Mouse (Mus musculus): ENCODE results near the gene Xk.
"Not testable (repeated sequence)": the region's sequence is repeated elsewhere in the genome, so short reads cannot be mapped to it uniquely, and the experiment has no call there.

Xk gene

DNA sequence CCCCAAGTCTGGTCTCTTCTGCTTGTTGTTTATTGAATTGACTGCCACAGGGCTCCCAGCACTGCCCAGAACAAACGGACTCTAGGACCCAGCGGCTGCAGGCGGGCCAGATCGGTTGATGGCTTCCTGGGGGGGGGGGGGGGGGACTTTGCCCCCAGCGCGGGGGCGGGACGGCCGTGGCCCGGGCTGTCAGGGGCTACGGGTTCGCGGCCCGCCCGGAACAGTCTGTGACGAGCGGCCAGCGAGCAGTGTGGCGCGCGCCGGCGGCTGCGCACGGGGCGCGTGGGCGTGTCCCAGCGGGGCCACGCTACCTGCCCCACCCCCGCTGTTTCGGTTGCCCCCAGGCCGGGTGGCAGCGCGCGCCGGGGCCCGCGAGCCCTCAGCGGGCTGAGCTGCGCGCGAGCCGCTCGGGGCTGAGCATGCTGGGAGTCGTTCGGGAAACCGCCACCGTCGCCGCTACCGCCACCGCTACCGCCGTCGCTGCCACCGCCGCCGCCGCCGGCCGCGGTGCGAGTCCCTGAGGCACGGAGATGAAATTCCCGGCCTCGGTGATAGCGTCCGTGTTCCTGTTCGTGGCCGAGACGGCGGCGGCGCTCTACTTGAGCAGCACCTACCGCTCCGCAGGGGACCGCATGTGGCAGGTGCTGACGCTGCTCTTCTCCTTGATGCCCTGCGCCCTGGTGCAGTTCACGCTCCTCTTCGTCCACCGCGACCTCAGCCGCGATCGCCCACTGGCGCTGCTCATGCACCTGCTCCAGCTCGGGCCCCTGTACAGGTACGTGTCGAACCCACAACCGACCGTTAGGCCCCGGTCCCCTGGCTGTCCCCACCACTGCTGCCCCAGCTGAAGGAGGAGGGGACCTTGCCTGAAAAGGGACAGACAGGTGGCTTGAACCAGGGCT, at the start of gene Xk:
Gene Xk (plus strand): TSS at position 297 of the 902 bp plus-strand sequence.
- DNase-seq: peak; percentile 75 to 79

DNA sequence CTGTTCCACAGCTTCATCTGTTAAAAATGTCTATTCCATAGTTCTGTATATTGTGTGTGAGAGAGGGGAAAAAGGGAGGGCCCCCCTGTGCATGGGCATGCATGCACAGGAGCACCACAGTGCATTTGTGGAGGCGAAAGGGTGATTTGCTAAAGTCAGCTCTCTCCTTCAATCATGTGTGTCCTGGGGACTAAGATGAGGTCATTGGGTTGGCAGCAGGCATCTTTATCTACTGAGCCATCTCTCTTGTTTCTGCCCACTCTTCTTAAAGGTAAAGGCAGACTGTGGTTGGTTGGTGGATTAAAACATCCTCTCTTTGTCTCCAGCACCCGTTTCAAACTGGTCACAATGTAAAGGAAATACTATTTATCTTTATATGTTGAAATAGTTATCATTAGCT, 45.5 kb upstream of the Xk start:
- peak; percentile 35 to 65 for DNase-seq

DNA sequence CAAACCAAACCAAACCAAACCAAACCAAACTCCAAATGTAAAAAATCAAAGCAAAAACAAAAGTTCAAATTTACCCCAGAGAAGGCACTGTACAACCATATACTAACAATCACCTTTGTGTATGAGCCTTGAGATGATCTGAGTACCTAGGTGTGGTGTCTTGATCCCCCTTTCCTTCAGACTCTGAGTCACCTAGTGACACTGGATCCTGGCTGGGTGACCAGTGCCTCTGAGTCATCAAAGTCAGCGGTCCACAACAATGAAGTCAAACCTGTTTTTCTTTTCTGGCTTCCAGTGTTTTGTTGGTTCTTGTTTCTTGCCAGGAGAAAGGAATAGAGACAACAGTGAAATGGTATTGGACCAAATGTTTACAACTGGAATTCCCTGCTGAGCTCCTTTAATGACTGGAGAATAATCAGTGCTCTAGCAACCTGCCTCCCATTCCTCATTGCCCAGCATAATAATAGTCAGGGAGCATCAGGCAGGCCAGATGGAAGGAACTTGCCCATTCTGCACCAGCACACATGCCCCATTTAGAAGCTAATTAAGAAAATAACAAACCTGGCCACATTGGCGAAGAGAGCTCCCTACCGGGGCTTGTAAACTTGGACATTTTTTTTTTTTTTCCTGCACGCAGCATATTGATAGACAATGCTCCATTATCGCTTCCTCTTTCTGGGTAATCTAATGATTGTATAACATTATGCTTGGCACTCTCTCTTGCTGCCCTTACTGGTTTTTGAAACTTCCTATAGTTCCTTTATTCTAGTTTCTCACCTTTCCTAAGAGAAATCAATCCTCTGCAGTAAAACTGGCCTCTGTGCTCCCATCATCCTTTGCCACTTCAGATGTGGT, 31.6 kb upstream of the Xk start:
- DNase-seq: peak; percentile 62 to 68

DNA sequence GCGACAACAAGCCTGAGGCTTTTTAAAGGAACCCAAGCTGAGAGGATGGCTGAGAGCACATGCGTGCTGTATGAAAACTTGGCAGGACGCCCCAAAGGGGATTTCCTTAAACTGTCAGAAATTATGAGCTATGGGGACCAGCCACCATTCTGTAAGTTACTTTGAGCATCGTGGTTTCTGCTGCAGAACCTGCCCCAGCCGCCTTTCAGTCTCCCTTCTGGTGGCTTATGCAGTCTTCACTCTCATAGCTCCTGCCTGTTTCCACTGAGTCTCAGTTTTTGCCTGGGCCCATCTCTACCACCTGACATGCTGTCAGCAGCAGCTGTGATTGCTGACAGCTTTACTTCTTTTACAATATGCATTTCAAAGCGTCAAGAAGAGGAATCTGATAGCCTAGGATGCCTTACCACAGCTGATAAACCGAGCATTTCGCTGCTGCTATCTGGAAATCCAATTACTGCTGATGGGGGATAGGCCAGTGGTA, 29.1 kb upstream of the Xk start:
- DNase-seq: peak; percentile 24 to 44

DNA sequence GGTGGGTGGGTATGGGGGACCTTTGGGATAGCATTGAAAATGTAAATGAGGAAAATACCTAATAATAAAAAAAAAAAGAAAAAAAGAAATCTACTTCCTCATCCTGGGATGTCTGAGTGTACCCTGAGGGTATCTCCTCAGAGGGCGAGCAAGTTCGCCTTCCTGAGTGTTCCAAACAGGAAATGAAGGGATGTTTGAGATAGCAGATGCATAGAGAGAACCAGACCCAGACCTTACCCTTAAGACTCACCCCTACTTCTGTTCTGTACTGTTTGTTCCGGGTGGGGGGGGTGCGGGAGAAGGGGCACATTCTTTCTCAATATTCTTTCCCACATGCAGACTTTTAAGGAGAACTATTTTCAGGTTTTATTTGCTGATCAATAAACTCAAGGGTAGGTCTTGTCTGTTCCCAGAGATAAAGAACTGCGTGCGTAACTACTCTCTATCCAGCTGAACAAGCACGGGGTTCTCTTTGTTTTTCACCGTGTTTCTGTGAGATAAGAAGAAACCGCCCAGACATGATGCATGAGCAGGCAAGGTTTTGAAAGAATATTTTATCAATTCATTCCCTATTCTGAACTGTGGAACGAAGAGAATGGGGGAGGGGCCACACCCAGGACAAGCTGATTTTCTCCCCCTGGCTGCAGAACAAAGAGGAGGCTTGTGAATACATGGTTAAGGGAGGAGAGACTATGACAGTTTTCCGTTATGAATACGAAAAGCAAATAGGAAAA, 27.8 kb upstream of the Xk start:
- no peak for DNase-seq

DNA sequence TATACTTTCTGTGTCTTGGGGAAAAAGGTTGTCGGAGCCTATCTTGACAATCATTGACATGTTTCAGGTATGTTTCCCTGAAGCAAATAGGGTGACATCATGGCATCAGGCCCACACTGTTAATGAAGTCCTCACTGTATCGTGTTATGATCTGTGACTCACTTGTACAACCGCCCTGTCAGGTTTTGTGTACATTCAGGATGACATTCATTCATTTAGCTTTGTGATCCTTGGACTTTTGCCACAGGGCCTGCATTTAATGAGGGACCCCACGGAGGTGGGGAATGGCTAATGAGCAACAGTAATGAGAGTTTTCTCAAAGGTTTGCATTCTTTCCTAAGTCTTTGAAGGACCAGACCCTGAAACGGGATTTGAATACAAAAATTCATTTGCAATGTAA, 23.6 kb upstream of the Xk start:
- DNase-seq: no peak

DNA sequence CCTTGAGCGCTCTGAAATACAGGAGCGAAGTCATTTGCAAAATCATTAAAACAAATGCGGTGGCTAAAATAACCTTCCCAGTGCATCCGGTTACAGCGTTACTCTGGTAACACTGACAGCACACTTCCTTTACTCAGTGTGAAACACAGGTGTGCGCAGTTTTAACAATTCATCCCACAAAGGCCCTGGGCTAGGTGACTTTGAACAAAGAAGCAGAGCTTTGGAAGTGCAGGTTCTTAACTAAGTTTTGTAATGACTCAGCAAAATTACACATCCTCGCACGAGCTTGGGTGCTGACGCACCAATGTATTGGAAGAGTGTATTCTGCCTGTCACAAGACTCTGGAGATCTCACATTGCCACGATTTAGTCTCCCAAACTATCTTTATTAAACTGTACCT, 18.6 kb upstream of the Xk start:
- DNase-seq: no peak

DNA sequence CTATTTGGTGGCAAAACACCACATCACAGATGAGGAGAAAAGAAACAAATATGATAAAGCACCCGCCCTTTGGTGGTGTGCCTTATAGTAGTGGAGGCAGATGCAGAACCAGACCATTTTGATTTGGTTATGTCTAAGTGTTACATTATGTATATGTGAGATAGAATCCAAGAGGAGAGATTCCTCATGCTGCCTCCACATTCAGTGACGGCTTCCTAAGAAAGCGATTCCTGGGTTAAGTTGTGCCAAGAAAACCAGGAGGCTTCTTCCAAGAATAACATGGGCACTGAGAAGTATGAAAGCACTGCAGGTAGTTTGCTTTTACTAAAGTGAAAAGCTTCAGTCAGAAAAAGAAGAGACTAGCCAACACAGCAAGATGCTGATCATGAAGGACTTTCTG, 17.7 kb upstream of the Xk start:
- no peak for DNase-seq

DNA sequence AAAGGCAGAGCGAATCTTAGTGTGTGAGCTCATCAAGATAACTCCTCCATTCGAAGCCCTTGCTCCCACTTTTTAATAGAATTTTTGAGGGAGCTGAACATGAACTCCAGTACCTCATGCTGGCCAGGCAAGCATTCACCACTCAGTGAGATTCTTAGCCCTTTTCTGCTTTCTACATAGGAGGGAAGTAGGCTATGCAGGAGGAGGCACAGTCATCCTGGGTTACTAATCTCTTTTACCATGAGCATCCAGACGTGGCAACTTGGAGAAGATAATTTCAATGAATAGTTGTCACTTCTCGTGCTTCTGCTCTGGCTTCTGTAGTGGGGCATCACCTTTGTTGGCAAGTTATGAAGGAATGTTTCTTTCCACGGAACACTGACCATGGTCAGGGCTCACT, 15.8 kb upstream of the Xk start, which contains the start of gene Gm14862:
Gene Gm14862 (minus strand): TSS at position 134 of the 400 bp plus-strand sequence.
- no peak for DNase-seq

DNA sequence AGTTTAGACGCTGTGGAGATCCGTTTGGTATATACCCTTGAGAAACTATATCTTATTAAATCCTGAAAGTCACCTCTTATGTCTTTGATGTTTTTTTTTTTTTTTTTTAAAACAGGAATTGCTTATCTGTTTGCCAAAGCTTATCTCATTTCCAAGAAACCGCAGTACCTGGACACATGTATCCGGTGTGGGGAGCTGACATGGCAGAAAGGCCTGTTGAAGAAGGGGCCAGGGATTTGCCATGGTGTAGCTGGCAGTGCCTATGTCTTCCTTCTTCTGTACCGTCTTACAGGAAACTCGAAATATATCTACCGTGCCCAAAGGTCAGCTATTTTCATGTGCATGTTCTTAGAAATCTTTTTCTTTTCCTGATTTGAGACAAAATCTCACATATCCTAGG, 14.7 kb upstream of the Xk start:
- DNase-seq: no peak

DNA sequence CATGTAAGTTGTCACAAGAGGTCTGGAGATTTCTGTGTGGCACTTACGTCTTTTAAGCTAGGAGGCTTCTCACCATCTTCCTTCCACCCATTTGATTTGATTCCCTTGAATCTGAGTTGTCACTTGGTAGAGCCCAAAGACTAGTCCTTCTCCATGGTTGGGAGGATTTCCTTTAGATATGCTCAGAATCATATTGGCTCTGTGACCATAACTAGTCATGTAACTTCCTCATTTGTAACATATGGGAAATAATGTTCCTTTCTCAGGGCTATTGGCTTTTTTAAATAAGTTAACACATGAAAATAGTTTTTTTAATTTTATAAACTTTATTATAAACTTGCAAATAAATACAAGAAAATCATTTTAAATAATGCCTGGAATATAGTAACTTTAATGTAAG, 13.3 kb upstream of the Xk start:
- no peak for DNase-seq

DNA sequence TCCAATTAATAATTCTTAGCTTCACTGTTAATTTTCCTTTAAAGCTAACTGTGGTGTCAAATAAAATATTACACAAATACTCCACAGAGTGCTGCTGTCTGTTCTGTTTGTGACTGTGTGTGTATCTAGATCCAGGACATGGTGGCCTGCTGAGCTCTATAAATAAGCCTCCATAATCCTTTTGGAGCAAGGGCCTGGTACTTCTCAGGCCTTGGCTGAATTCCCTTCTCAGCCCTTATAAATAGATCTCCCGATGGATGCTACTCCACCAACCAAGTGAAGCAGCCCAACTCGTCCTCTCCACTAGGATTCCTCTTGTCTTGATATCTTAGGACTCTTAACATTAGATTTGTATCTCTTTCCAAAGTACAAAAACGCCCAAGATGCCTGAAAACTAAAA, 1.4 kb upstream of the Xk start:
- peak; percentile 60 to 69 for DNase-seq

DNA sequence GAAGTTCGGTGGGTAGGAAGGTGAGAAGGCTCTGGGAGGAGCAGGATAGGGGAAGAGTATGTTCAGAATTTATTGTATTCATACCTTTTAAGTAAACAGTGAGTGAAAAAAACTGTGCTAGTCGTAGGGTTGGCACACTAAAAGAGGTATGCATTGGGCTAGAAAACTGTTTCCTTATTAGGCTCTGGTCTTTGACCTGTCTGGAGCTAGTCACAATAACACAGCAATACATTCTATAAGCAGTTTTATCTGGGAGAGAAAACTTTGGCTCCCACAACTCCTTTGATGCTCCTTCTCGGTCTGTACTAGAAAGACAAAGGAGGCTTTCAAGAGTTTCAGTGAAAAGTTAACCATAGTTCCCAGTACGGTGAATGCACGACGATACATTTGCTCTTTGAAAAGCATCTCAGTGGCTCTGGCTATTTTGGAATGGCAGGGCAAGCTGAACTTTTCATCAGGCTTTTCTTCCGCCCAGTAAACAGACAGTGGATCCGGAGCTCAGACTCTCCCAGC, 553 bp upstream of the Xk start:
- no peak for DNase-seq

DNA sequence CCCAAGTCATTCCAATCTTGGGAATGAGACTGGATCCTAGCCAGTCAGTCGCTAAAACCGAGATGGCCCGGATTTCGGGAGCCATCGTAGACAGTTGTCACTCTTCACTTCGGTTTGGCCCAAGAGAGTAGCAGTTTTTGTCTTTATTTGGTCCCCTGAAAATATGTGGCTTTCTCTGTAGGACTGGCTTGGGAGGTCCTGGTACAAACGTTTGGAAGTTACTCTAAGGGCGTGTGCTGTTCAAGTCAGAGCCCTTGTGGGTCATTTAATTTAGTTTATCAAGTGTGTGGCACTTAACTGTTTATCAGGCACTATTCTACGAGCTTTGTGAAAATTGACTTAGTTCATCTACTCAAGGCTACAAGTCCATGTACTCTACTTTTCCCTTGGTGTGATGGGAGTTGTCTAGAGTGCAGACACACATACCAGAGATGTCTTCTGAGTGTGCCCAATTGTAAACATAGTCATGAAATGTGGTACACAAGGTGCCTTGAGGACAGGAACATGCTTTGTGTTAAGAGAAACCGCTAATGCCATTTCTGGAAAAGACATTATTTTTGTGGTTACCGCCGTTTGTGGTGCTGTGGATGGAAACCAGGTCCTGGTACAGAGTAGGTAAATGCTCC, 934 bp downstream of the Xk start:
- DNase-seq: no peak

DNA sequence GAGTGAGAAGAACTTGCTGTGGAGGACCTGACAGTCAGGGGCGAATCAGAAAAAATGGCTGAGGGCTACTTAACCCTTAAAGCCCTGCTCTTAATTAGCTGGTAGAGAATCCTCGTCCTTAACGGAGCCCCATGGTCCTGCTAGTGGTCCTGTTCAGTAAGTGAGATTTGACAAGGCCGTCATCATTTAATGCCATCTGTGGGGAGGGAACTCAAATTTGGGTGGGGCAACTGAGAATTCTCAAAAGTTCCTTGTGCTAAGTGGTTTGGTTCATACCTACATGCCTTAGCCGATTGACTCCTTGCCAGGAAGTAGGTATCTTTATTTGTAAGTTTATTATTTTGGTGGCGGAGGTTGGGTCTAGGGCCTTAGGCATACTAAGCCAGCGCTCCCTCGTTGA, 1.8 kb downstream of the Xk start:
- no peak for DNase-seq

DNA sequence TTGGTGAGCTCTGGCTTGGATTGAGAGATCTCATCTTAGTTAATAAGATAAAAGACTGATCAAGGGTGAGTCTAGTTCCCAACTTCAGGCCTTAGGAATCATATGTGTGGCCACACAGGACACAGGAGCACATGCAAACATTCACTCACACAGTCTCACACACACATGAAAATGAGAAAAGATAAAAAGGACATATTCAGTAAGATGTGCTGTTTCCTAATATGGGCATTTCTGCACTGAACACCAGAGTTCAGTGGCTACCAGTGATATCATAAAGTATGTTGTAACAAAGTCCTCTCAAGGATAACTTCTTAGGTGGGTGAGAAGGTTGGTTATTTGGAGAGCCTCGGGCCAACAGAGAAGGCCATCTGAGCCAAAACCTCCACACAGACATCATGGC, 10.9 kb downstream of the Xk start, which contains the start of gene H2al1m:
Gene H2al1m (plus strand): TSS at position 301 of the 400 bp plus-strand sequence.
- DNase-seq: not testable (repeated sequence)

DNA sequence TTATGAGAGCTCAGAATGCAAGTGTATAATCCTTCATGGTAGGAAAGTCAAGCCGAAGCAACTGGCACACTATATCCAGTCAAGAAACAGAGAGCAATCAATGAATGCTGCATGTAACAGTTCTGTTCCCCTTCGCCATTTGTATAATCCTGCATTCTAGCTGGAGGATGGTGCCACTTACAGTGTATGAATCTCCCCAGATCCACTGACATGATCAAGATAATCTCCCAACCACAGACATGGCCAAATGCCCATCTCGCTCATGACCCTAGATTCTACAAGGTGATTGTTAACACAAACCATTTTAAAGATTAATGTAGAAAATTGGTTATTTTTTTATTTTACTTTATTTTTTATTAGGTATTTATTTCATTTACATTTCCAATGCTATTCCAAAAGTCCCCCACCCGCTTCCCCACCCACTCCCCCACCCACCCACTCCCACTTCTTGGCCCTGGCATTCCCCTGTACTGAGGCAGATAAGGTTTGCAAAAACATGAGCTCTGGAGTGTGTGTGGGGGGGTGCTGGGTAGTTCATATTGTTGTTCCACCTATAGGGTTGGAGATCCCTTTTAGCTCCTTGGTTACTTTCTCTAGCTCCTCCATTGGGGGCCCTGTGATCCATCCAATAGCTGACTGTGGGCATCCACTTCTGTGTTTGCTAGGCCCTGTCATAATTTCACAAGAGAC, 20.7 kb downstream of the Xk start:
- not testable (repeated sequence) for DNase-seq

DNA sequence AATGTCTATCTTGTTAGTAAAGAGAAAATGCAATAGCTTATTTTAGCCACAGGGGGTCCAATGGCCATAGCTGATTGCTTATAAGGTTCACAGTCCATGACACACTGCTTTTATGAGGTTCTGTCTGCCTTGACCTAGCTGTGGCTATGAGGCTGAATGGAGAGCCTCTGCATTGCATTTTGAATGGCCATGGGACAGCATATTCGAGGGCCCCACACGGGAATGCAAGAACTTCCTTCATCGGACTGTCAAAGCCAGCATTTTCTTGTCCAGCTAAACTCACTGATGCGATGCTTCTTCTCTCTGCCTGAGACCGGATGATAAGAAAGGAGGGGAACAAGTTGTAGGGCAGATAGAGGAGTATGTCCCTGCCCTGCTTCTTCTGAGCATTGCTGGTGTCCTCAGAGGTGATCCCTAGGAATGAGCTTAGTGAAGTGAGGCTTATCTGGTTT, 25.9 kb downstream of the Xk start:
- DNase-seq: no peak

DNA sequence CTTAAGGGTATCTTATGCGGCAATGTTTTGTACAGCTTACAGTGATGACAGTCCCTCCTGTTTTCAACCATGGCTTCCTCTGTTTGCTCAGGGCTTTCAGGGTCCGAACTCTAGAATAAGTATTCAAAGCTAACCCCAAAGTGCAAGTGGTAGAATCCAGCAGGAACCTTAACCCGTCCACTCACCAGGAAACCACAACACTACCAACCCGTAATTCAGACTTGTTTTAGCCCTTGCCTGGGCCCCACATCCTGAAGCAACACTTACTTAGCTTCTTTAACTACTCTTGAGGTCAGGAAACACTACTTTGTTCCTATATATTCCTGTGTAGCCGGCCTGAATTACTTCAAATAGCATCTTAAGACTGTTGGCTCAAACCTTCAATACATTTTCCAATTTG, 30.2 kb downstream of the Xk start:
- no peak for DNase-seq

DNA sequence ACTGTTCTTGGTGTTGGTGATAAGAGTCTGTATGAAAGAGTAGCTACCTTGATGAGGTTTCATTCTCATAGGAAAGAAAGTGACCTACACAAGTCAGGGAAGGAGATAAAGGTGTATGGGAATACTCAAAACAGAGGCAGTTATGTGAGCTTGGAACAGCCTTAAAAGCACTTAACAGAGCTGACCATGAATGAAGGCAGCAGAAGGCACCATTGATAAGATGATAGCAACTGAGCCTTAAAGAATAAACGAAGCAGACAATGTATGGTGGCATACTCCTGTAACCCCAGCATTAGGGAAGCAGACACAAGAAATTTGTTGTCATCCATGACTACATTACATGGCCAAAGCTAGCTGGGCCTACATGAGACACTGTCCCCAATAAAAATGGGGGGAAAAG, 30.9 kb downstream of the Xk start:
- DNase-seq: no peak

DNA sequence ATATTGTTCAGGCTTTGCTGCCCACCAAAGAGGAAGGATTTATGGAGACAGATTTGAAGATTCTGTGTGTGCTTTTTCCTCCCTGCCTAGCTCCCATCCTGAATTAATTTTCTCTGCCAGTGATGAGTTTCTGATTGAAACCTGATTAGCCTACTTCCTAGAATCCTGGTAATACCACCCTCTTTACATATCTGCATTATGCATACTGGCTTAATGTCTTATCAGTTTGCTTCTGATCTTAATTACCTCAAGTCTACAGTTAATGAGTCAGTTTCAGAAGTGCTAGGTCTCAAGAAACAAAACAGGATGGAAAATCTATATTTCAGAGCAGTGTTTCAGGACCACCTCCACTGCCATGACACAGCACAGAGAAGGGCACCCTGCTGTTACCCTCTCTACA, 43.9 kb downstream of the Xk start:
- not testable (repeated sequence) for DNase-seq
